Comparison of ENCODE assay signal across 8 mouse cellular contexts in genomic region chr19:10033211-10033973, GRCm38 (mm10). TPM values are rescaled to one million over a fixed set of nuclear protein-coding genes. Genes with fewer than 3 reads are reported as not detected.
DNase-seq lines count a peak whose midpoint lies in the region; ATAC-seq and TF ChIP-seq lines count a peak whose summit lies in the region.

No protein-coding gene starts in this region.

- DNase-seq in adrenal gland, postnatal 10 days = peak; percentile 76
- no peak for DNase-seq in adrenal gland, adult 18-20 months (ENCODE audit: low spot score in 2 of 2)
- DNase-seq in limb, embryonic 10.5 days (ENCODE audit: low spot score) = peak; percentile 70
- DNase-seq in midbrain, embryonic 11.5 days (ENCODE audit: low spot score, missing footprints) = peak; percentile 90
- DNase-seq in spleen, postnatal 4 days (ENCODE audit: low spot score in 2 of 2) = peak; percentile 68 to 83

- no peaks in the 10 kb centered on the region for H3K9me3 ChIP-seq in hindbrain, embryonic 16.5 days (ENCODE audit: control insufficient read depth, low read length)
- H3K9me3 ChIP-seq in limb, embryonic 10.5 days (replicated peaks) = no peaks in the 10 kb centered on the region
- H3K9me3 ChIP-seq in midbrain, embryonic 11.5 days (ENCODE audit: control insufficient read depth, low read length) = no peaks in the 10 kb centered on the region

- 33% methylated on average over 8 of the region's 8 CpGs for WGBS in hindbrain, embryonic 16.5 days
- WGBS in limb, embryonic 10.5 days = 43% methylated on average over 8 of the region's 8 CpGs
- WGBS in midbrain, embryonic 11.5 days = 34% methylated on average over 8 of the region's 8 CpGs

- peak; percentile 62 for ATAC-seq in erythroid progenitor cell, adult 5-6 weeks (replicated peaks; ENCODE audit: low FRiP score, poor library complexity, severe bottlenecking)
- ATAC-seq in hindbrain, embryonic 16.5 days = peak; percentile 62; the same call in 1 of the 2 replicates
- peak; percentile 64 for ATAC-seq in midbrain, embryonic 11.5 days (ENCODE audit: low FRiP score)

- no peaks in the 10 kb centered on the region for H3K27me3 ChIP-seq in hindbrain, embryonic 16.5 days (replicated peaks; ENCODE audit: control insufficient read depth, insufficient read depth, low read length)
- H3K27me3 ChIP-seq in limb, embryonic 10.5 days (ENCODE audit: low read depth, poor library complexity, severe bottlenecking) = no peaks in the 10 kb centered on the region
- no peaks in the 10 kb centered on the region for H3K27me3 ChIP-seq in midbrain, embryonic 11.5 days (ENCODE audit: control insufficient read depth, insufficient read depth, low read length)

- peak; percentile 83 for TF ChIP-seq CTCF in bone marrow macrophage, adult 2 months (IDR thresholded peaks at IDR 0.05; ENCODE audit: low read depth, low read length)

- H3K4me2 ChIP-seq in hindbrain, embryonic 16.5 days (ENCODE audit: low read length) = no peak overlapping the region
- H3K4me2 ChIP-seq in midbrain, embryonic 11.5 days = no peak overlapping the region

- peaks cover 9% of the 10 kb centered on the region for H3K4me1 ChIP-seq in bone marrow macrophage, adult 2 months (ENCODE audit: control insufficient read depth, insufficient read depth, low read length)
- no peaks in the 10 kb centered on the region for H3K4me1 ChIP-seq in hindbrain, embryonic 16.5 days (ENCODE audit: control insufficient read depth, insufficient read depth, low read depth, low read length)
- H3K4me1 ChIP-seq in limb, embryonic 10.5 days = peaks cover 11% of the 10 kb centered on the region; the same call in 1 of the 2 replicates
- H3K4me1 ChIP-seq in midbrain, embryonic 11.5 days (ENCODE audit: control insufficient read depth, insufficient read depth, low read length) = peaks cover 9% of the 10 kb centered on the region; the same call in 1 of the 2 replicates

- no peak overlapping the region for H3K27ac ChIP-seq in bone marrow macrophage, adult 2 months (ENCODE audit: insufficient read depth, low read depth, low read length)
- H3K27ac ChIP-seq in hindbrain, embryonic 16.5 days (ENCODE audit: low read depth, low read length) = no peak overlapping the region
- H3K27ac ChIP-seq in limb, embryonic 10.5 days = no peak overlapping the region
- H3K27ac ChIP-seq in midbrain, embryonic 11.5 days (ENCODE audit: low read depth, low read length) = no peak overlapping the region

- no peak overlapping the region for H3K9ac ChIP-seq in hindbrain, embryonic 16.5 days (ENCODE audit: low read depth, low read length)
- no peak overlapping the region for H3K9ac ChIP-seq in midbrain, embryonic 11.5 days (ENCODE audit: low read length)

- no peak for TF ChIP-seq POLR2A in bone marrow macrophage, adult 2 months (IDR thresholded peaks at IDR 0.05; ENCODE audit: borderline replicate concordance, low read depth, low read length)

- no peak overlapping the region for H3K4me3 ChIP-seq in bone marrow macrophage, adult 2 months (ENCODE audit: insufficient read depth, low read length)
- no peak overlapping the region for H3K4me3 ChIP-seq in hindbrain, embryonic 16.5 days (ENCODE audit: low read length)
- no peak overlapping the region for H3K4me3 ChIP-seq in limb, embryonic 10.5 days
- H3K4me3 ChIP-seq in midbrain, embryonic 11.5 days (ENCODE audit: low read depth, low read length) = no peak overlapping the region

- no peaks in the 10 kb centered on the region for H3K36me3 ChIP-seq in hindbrain, embryonic 16.5 days (ENCODE audit: control insufficient read depth, insufficient read depth, low read length)
- H3K36me3 ChIP-seq in limb, embryonic 10.5 days = peaks cover 48% of the 10 kb centered on the region
- no peaks in the 10 kb centered on the region for H3K36me3 ChIP-seq in midbrain, embryonic 11.5 days (ENCODE audit: control insufficient read depth, insufficient read depth, low read length)

RNA-seq across cellular contexts. Expression of gene Fads3, which starts 8.0 kb away (rescaled TPM):
- total RNA-seq in adrenal gland, postnatal 10 days (2021) = 10 to 100 TPM; 11.1 to 14.7 TPM
- total RNA-seq in adrenal gland, adult 18-20 months (2021) = 10 to 100 TPM; 10.3 to 54.2 TPM
- 4.6 and 6.5 TPM in 2 replicates for polyA plus RNA-seq in bone marrow macrophage, adult 2 months (2012; ENCODE audit: insufficient read depth, insufficient read length, missing spikeins)
- 15.5 and 16.3 TPM in 2 replicates for total RNA-seq in erythroid progenitor cell, adult 5-6 weeks (2015; ENCODE audit: low replicate concordance)
- total RNA-seq in erythroid progenitor cell, adult 5-6 weeks (2017; ENCODE audit: low replicate concordance) = 9.4 and 12.6 TPM in 2 replicates
- polyA plus RNA-seq in hindbrain, embryonic 16.5 days (2015; fragmentation: Nextera tagmentation; extraction: Ambion mirVana) = 39.7 and 42.1 TPM in 2 replicates
- polyA plus RNA-seq in limb, embryonic 10.5 days (2016; fragmentation: Nextera tagmentation; extraction: Ambion mirVana) = 2.4 and 3.2 TPM in 2 replicates
- 5.0 and 5.1 TPM in 2 replicates for polyA plus RNA-seq in midbrain, embryonic 11.5 days (2014; fragmentation: Nextera tagmentation; extraction: Ambion mirVana)

RNA-seq across cellular contexts. Expression of gene Rab3il1, which starts 31.9 kb away (rescaled TPM):
- 10 to 100 TPM in 1 of 2 experiments, 1 to 10 TPM in 1; 10.0 to 15.0 TPM for total RNA-seq in adrenal gland, postnatal 10 days (2021)
- total RNA-seq in adrenal gland, adult 18-20 months (2021) = 1 to 10 TPM; 3.6 to 5.9 TPM
- 156 and 178 TPM in 2 replicates for polyA plus RNA-seq in bone marrow macrophage, adult 2 months (2012; ENCODE audit: insufficient read depth, insufficient read length, missing spikeins)
- 252 and 262 TPM in 2 replicates for total RNA-seq in erythroid progenitor cell, adult 5-6 weeks (2015; ENCODE audit: low replicate concordance)
- total RNA-seq in erythroid progenitor cell, adult 5-6 weeks (2017; ENCODE audit: low replicate concordance) = 345 and 413 TPM in 2 replicates
- polyA plus RNA-seq in hindbrain, embryonic 16.5 days (2015; fragmentation: Nextera tagmentation; extraction: Ambion mirVana) = 22.1 and 25.6 TPM in 2 replicates
- 39.2 and 41.5 TPM in 2 replicates for polyA plus RNA-seq in limb, embryonic 10.5 days (2016; fragmentation: Nextera tagmentation; extraction: Ambion mirVana)
- 36.8 and 40.1 TPM in 2 replicates for polyA plus RNA-seq in midbrain, embryonic 11.5 days (2014; fragmentation: Nextera tagmentation; extraction: Ambion mirVana)

RNA-seq across cellular contexts. Expression of gene Best1, which starts 32.0 kb away (rescaled TPM):
- total RNA-seq in adrenal gland, postnatal 10 days (2021) = under 1 TPM; 0.39 to 0.45 TPM
- under 1 TPM; 0.22 to 0.30 TPM for total RNA-seq in adrenal gland, adult 18-20 months (2021)
- polyA plus RNA-seq in bone marrow macrophage, adult 2 months (2012; ENCODE audit: insufficient read depth, insufficient read length, missing spikeins) = 0.44 and 2.3 TPM in 2 replicates
- not detected in 2 replicates for total RNA-seq in erythroid progenitor cell, adult 5-6 weeks (2015; ENCODE audit: low replicate concordance)
- total RNA-seq in erythroid progenitor cell, adult 5-6 weeks (2017; ENCODE audit: low replicate concordance) = not detected in 2 replicates
- polyA plus RNA-seq in hindbrain, embryonic 16.5 days (2015; fragmentation: Nextera tagmentation; extraction: Ambion mirVana) = 2.5 and 3.2 TPM in 2 replicates
- 2.3 TPM in 2 replicates for polyA plus RNA-seq in limb, embryonic 10.5 days (2016; fragmentation: Nextera tagmentation; extraction: Ambion mirVana)
- polyA plus RNA-seq in midbrain, embryonic 11.5 days (2014; fragmentation: Nextera tagmentation; extraction: Ambion mirVana) = 1.3 and 1.5 TPM in 2 replicates

RNA-seq across cellular contexts. Expression of gene Fth1, which starts 53.0 kb away (rescaled TPM):
- 1,000 to 10,000 TPM; 2,032 to 2,040 TPM for total RNA-seq in adrenal gland, postnatal 10 days (2021)
- 1,000 to 10,000 TPM; 3,118 to 4,182 TPM for total RNA-seq in adrenal gland, adult 18-20 months (2021)
- 20,335 and 20,363 TPM in 2 replicates for polyA plus RNA-seq in bone marrow macrophage, adult 2 months (2012; ENCODE audit: insufficient read depth, insufficient read length, missing spikeins)
- total RNA-seq in erythroid progenitor cell, adult 5-6 weeks (2015; ENCODE audit: low replicate concordance) = 2,541 and 2,855 TPM in 2 replicates
- 1,910 and 2,502 TPM in 2 replicates for total RNA-seq in erythroid progenitor cell, adult 5-6 weeks (2017; ENCODE audit: low replicate concordance)
- polyA plus RNA-seq in hindbrain, embryonic 16.5 days (2015; fragmentation: Nextera tagmentation; extraction: Ambion mirVana) = 1,751 and 1,961 TPM in 2 replicates
- 1,175 and 1,229 TPM in 2 replicates for polyA plus RNA-seq in limb, embryonic 10.5 days (2016; fragmentation: Nextera tagmentation; extraction: Ambion mirVana)
- 1,347 and 1,422 TPM in 2 replicates for polyA plus RNA-seq in midbrain, embryonic 11.5 days (2014; fragmentation: Nextera tagmentation; extraction: Ambion mirVana)

Comparison
In these comparisons a context has a peak if more than half of its experiments do, and no peak if none do; other contexts are left out.
1. DNase-seq: peak in adrenal gland, postnatal 10 days (single experiment), limb, embryonic 10.5 days (single experiment), midbrain, embryonic 11.5 days (single experiment) and spleen, postnatal 4 days (2 of 2); none in adrenal gland, adult 18-20 months (0 of 2).
2. Peak in every context shown above with its lines, with median percentiles within 50 percentile points of each other: ATAC-seq.